8 mouse cellular contexts compared by ENCODE assay signal in genomic region chr19:23140689-23141317, GRCm38 (mm10). TPM values are rescaled to one million over a fixed set of nuclear protein-coding genes. Genes with fewer than 3 reads are reported as not detected.
A peak's percentile ranks its signal among the peaks of the same experiment; 100 is the strongest.
DNase-seq lines count a peak whose midpoint lies in the region; ATAC-seq lines count a peak whose summit lies in the region.

Gene Klf9, plus strand, starts transcription at chr19:23141226.

- peak; percentile 99 for DNase-seq in R1 (ENCODE audit: low read depth, low spot score)
- DNase-seq in cerebellum, postnatal 25 days = peak; percentile 94 to 96
- peak; percentile 97 for DNase-seq in frontal cortex, postnatal 14 days (ENCODE audit: low spot score in 2 of 2)
- peak; percentile 98 to 99 for DNase-seq in layer of hippocampus, postnatal 14 days (ENCODE audit: low spot score in 2 of 2)
- peak; percentile 98 for DNase-seq in lung, postnatal 10 days
- DNase-seq in ovary, postnatal 14 days (ENCODE audit: low spot score) = peak; percentile 92
- DNase-seq in thymus, postnatal 14 days = peak; percentile 68

- no peaks in the 10 kb centered on the region for H3K9me3 ChIP-seq in hindbrain, embryonic 12.5 days (replicated peaks)

- peak; percentile 92 for ATAC-seq in hindbrain, embryonic 12.5 days (ENCODE audit: low FRiP score)

- 0 out of 2 replicates have a peak within 1 kb of the TSS, but pooled peaks have one; percentile 17 for H3K27ac ChIP-seq in hindbrain, embryonic 12.5 days

- H3K4me2 ChIP-seq in hindbrain, embryonic 12.5 days (replicated peaks) = peak within 1 kb of the TSS; percentile 90

- WGBS in hindbrain, embryonic 12.5 days = under 1% methylated on average over 52 of the region's 52 CpGs

- no peaks in the 10 kb centered on the region for H3K36me3 ChIP-seq in hindbrain, embryonic 12.5 days

- H3K9ac ChIP-seq in hindbrain, embryonic 12.5 days = peak within 1 kb of the TSS; percentile 67

- H3K4me3 ChIP-seq in hindbrain, embryonic 12.5 days = peak within 1 kb of the TSS; percentile 53

- peaks cover 23% of the 10 kb centered on the region for H3K4me1 ChIP-seq in hindbrain, embryonic 12.5 days

- H3K27me3 ChIP-seq in hindbrain, embryonic 12.5 days = peaks cover 62% of the 10 kb centered on the region

RNA-seq across cellular contexts. Expression of gene Klf9, which starts in this region (rescaled TPM):
- 1.6 and 2.1 TPM in 2 replicates for polyA plus RNA-seq in hindbrain, embryonic 12.5 days (2016; fragmentation: Nextera tagmentation; extraction: Ambion mirVana)
- total RNA-seq in layer of hippocampus, postnatal 14 days (2021) = 100 to 1,000 TPM; 185 to 203 TPM

Comparison
In these comparisons a context has a peak if more than half of its experiments do, and no peak if none do; other contexts are left out.
1. Peak in every context shown above with its lines: DNase-seq, ATAC-seq, H3K4me3 ChIP-seq and H3K27ac ChIP-seq.